Mouse (Mus musculus) layer of hippocampus, postnatal 25 days (tissue): ENCODE measurements around the gene Galnt13. TPM values are rescaled to one million over a fixed set of nuclear protein-coding genes. Genes with fewer than 3 reads are reported as not detected.
"Not testable (repeated sequence)": the region's sequence is repeated elsewhere in the genome, so short reads cannot be mapped to it uniquely, and the experiment has no call there.

ENCODE experiments used
- DNase-seq, 2 experiments: peaks; one replicate each; pipeline ENCODE4 v3.0.0; 2022; ENCODE audit warnings: mixed read lengths in 2 of 2, low spot score in 1 of 2; ENCODE audit errors: extremely low spot score in 1 of 2
- total RNA-seq, 2 experiments: library from RNA; stranded (reverse); gene quantifications; 2 replicates each; pipeline ENCODE4 v1.2.3; 2021

Gene Galnt13
- total RNA-seq, result 10 to 100 TPM; 21.0 to 23.1 TPM

- DNase-seq, result peak; percentile 58 to 70
Observed at GRCm38 (mm10) chr2:54435937-54436735, at the start of gene Galnt13. Gene Galnt13 (plus strand): TSS chr2:54436317.

- DNase-seq, result no peak
Observed at GRCm38 (mm10) chr2:54431060-54431459, 5.1 kb upstream of the Galnt13 start.

GRCm38 (mm10) chr2:54435380-54435779, 737 bp upstream of the Galnt13 start:
- no peak for DNase-seq

- peak; percentile 22 to 44 for DNase-seq
Observed at GRCm38 (mm10) chr2:54436736-54437500, 801 bp downstream of the Galnt13 start.

GRCm38 (mm10) chr2:54437501-54437830, 1.3 kb downstream of the Galnt13 start:
- DNase-seq, result peak; percentile 5 to 18

GRCm38 (mm10) chr2:54442734-54443500, 6.8 kb downstream of the Galnt13 start:
- no peak for DNase-seq

GRCm38 (mm10) chr2:54483426-54483825, 47.3 kb downstream of the Galnt13 start:
- no peak for DNase-seq

- DNase-seq, result no peak
Observed at GRCm38 (mm10) chr2:54522989-54523388, 86.9 kb downstream of the Galnt13 start.

GRCm38 (mm10) chr2:54527073-54527472, 91.0 kb downstream of the Galnt13 start:
- DNase-seq, result no peak

- DNase-seq, result peak in 1 of 2 experiments; percentile 13
Observed at GRCm38 (mm10) chr2:54558357-54559153, 122.4 kb downstream of the Galnt13 start.

- DNase-seq, result no peak
Observed at GRCm38 (mm10) chr2:54565068-54565467, 129.0 kb downstream of the Galnt13 start.

- no peak for DNase-seq
Observed at GRCm38 (mm10) chr2:54567186-54567585, 131.1 kb downstream of the Galnt13 start.

GRCm38 (mm10) chr2:54567632-54568031, 131.5 kb downstream of the Galnt13 start:
- no peak for DNase-seq

- not testable (repeated sequence) for DNase-seq
Observed at GRCm38 (mm10) chr2:54713817-54714216, 277.7 kb downstream of the Galnt13 start.

- no peak for DNase-seq
Observed at GRCm38 (mm10) chr2:54751232-54751631, 315.1 kb downstream of the Galnt13 start.

GRCm38 (mm10) chr2:54759781-54760180, 323.7 kb downstream of the Galnt13 start:
- DNase-seq, result no peak

GRCm38 (mm10) chr2:54778790-54779273, 342.7 kb downstream of the Galnt13 start:
- DNase-seq, result no peak

- DNase-seq, result no peak
Observed at GRCm38 (mm10) chr2:54813670-54814256, 377.6 kb downstream of the Galnt13 start.

GRCm38 (mm10) chr2:54841245-54841644, 405.1 kb downstream of the Galnt13 start:
- DNase-seq, result no peak
